ENCODE assay signal across 10 mouse cellular contexts in genomic region chr4:124990325-124990724, GRCm38 (mm10). TPM values are rescaled to one million over a fixed set of nuclear protein-coding genes. Genes with fewer than 3 reads are reported as not detected.
DNase-seq lines count a peak whose midpoint lies in the region; ATAC-seq lines count a peak whose summit lies in the region.
"Had no signal": no experiment of that assay in that cellular context is flagged by ENCODE, and none has a peak within 500 bp of the region (broad histone marks: within the 10 kb centered on the region; RNA-seq: fewer than 3 reads in every experiment).

No protein-coding gene starts in this region.

- H3K27ac ChIP-seq in heart, embryonic 12.5 days (ENCODE audit: poor library complexity, severe bottlenecking), result no peak overlapping the region
- no peak overlapping the region for H3K27ac ChIP-seq in liver, embryonic 13.5 days

- peaks cover 25% of the 10 kb centered on the region for H3K4me1 ChIP-seq in heart, embryonic 12.5 days (replicated peaks)
- peaks cover 8% of the 10 kb centered on the region; the same call in 1 of the 2 replicates for H3K4me1 ChIP-seq in liver, embryonic 13.5 days (replicated peaks)

- peaks cover 77% of the 10 kb centered on the region for H3K27me3 ChIP-seq in heart, embryonic 12.5 days (replicated peaks)
- peaks cover 72% of the 10 kb centered on the region for H3K27me3 ChIP-seq in liver, embryonic 13.5 days

- H3K4me2 ChIP-seq in heart, embryonic 12.5 days, result peak overlapping the region; percentile 56
- 0 out of 2 replicates have a peak overlapping the region, but pooled peaks have one; percentile 13 for H3K4me2 ChIP-seq in liver, embryonic 13.5 days

- WGBS in heart, embryonic 12.5 days, result 3% methylated on average over 7 of the region's 7 CpGs
- 1% methylated on average over 7 of the region's 7 CpGs for WGBS in liver, embryonic 13.5 days (ENCODE audit: insufficient replicate concordance)

- H3K9me3 ChIP-seq in heart, embryonic 12.5 days (replicated peaks), result no peaks in the 10 kb centered on the region
- no peaks in the 10 kb centered on the region for H3K9me3 ChIP-seq in liver, embryonic 13.5 days (replicated peaks)

- 0 out of 2 replicates have a peak overlapping the region, but pooled peaks have one; percentile 45 for H3K9ac ChIP-seq in heart, embryonic 12.5 days
- no peak overlapping the region for H3K9ac ChIP-seq in liver, embryonic 13.5 days

- no peak for DNase-seq in heart, postnatal 10 days
- DNase-seq in thymus, postnatal 4 days, result peak; percentile 35
- DNase-seq in thymus, postnatal 36 days, result no peak
- DNase-seq in liver, embryonic 13.5 days, result no peak
- DNase-seq in c-Kit-positive CD71-positive TER-119-positive erythroid progenitor cells, embryonic 14.5 days (ENCODE audit: low spot score), result no peak
- no peak for DNase-seq in layer of hippocampus, postnatal 10 days (ENCODE audit: low spot score in 2 of 2)
- DNase-seq: adrenal gland, postnatal 25 days; kidney, postnatal 14 days had no signal

- H3K36me3 ChIP-seq in heart, embryonic 12.5 days, result no peaks in the 10 kb centered on the region
- H3K36me3 ChIP-seq in liver, embryonic 13.5 days, result no peaks in the 10 kb centered on the region

- peak overlapping the region; percentile 25 for H3K4me3 ChIP-seq in heart, embryonic 12.5 days
- H3K4me3 ChIP-seq in liver, embryonic 13.5 days (replicated peaks), result no peak overlapping the region

- no peak for ATAC-seq in heart, embryonic 12.5 days (ENCODE audit: insufficient number of reproducible peaks, low FRiP score)
- no peak for ATAC-seq in liver, embryonic 13.5 days (ENCODE audit: low read depth)
- ATAC-seq in monocyte, adult 5-6 weeks (replicated peaks; ENCODE audit: insufficient number of reproducible peaks, low FRiP score, low TSS enrichment, poor library complexity, severe bottlenecking), result no peak

- intact Hi-C loops in heart, postnatal 10 days (cut with DNase I), result no loop called here

RNA-seq across cellular contexts. Expression of gene Rspo1, which starts 4.1 kb away (rescaled TPM):
- polyA plus RNA-seq in heart, embryonic 12.5 days (2016; fragmentation: Nextera tagmentation; extraction: Ambion mirVana), result 7.0 and 7.4 TPM in 2 replicates
- 1 to 10 TPM; 3.4 to 5.6 TPM for total RNA-seq in heart, postnatal 10 days (2021)
- 0.51 and 0.70 TPM in 2 replicates for polyA plus RNA-seq in liver, embryonic 13.5 days (2015; fragmentation: Nextera tagmentation; extraction: Ambion mirVana)
- not detected in 3 replicates for total RNA-seq in monocyte, adult 5-6 weeks (2017)
- 10 to 100 TPM; 13.7 to 16.4 TPM for total RNA-seq in layer of hippocampus, postnatal 10 days (2021)

RNA-seq across cellular contexts. Expression of gene Gnl2, which starts 26.1 kb away (rescaled TPM):
- 66.0 and 67.3 TPM in 2 replicates for polyA plus RNA-seq in heart, embryonic 12.5 days (2016; fragmentation: Nextera tagmentation; extraction: Ambion mirVana)
- 10 to 100 TPM; 36.0 to 37.0 TPM for total RNA-seq in heart, postnatal 10 days (2021)
- 48.8 and 57.2 TPM in 2 replicates for polyA plus RNA-seq in liver, embryonic 13.5 days (2015; fragmentation: Nextera tagmentation; extraction: Ambion mirVana)
- total RNA-seq in monocyte, adult 5-6 weeks (2017), result 115 to 144 TPM (median 122 TPM) in 3 replicates
- 10 to 100 TPM; 73.5 to 74.9 TPM for total RNA-seq in layer of hippocampus, postnatal 10 days (2021)

RNA-seq across cellular contexts. Expression of gene Cdca8, which starts 51.2 kb away (rescaled TPM):
- 134 and 138 TPM in 2 replicates for polyA plus RNA-seq in heart, embryonic 12.5 days (2016; fragmentation: Nextera tagmentation; extraction: Ambion mirVana)
- 10 to 100 TPM; 15.4 to 16.6 TPM for total RNA-seq in heart, postnatal 10 days (2021)
- 142 and 161 TPM in 2 replicates for polyA plus RNA-seq in liver, embryonic 13.5 days (2015; fragmentation: Nextera tagmentation; extraction: Ambion mirVana)
- 1.3 to 2.7 TPM (median 2.0 TPM) in 3 replicates for total RNA-seq in monocyte, adult 5-6 weeks (2017)
- total RNA-seq in layer of hippocampus, postnatal 10 days (2021), result 1 to 10 TPM; 5.4 to 6.2 TPM

RNA-seq across cellular contexts. Expression of gene 9930104L06Rik, which starts 53.5 kb away (rescaled TPM):
- 9.9 and 10.4 TPM in 2 replicates for polyA plus RNA-seq in heart, embryonic 12.5 days (2016; fragmentation: Nextera tagmentation; extraction: Ambion mirVana)
- total RNA-seq in heart, postnatal 10 days (2021), result 10 to 100 TPM; 10.7 to 11.2 TPM
- polyA plus RNA-seq in liver, embryonic 13.5 days (2015; fragmentation: Nextera tagmentation; extraction: Ambion mirVana), result 6.6 and 7.6 TPM in 2 replicates
- 13.3 to 21.1 TPM (median 17.5 TPM) in 3 replicates for total RNA-seq in monocyte, adult 5-6 weeks (2017)
- total RNA-seq in layer of hippocampus, postnatal 10 days (2021), result 10 to 100 TPM; 19.0 to 21.8 TPM
